Mouse (Mus musculus): ENCODE measurements around the gene Arid3b. TPM values are rescaled to one million over a fixed set of nuclear protein-coding genes. Genes with fewer than 3 reads are reported as not detected.
A peak's percentile ranks its signal among the peaks of the same experiment; 100 is the strongest.

Arid3b gene
- total RNA-seq, 1 experiment, result 23.4 TPM

GRCm38 (mm10) chr9:57831267-57832082 is 5.1 kb downstream of the Arid3b start:
- TF ChIP-seq ZNF384 (IDR thresholded peaks at IDR 0.05; ENCODE audit: low read depth, low read length) (no peak), CHD2 (IDR thresholded peaks at IDR 0.05; ENCODE audit: low read depth, low read length) (no peak), MAFK (IDR thresholded peaks at IDR 0.05; ENCODE audit: insufficient read depth, low read depth, low read length) (peak; percentile 84)
- H3K27ac ChIP-seq (ENCODE audit: insufficient read depth, low read depth, low read length, poor library complexity, severe bottlenecking), result peak overlapping the region; percentile 37; the same call in 1 of the 2 replicates
- H3K9ac ChIP-seq (ENCODE audit: insufficient read depth, low read depth, low read length, poor library complexity, severe bottlenecking), result peak overlapping the region; percentile 62
- H3K4me3 ChIP-seq (ENCODE audit: insufficient read depth in 1 of 2, low read depth in 1 of 2, low read length in 2 of 2, poor library complexity in 1 of 2, severe bottlenecking in 1 of 2), result peak overlapping the region; percentile 49 to 50
- no peak for DNase-seq (ENCODE audit: low read depth, low spot score)
- peaks cover 10% of the 10 kb centered on the region for H3K36me3 ChIP-seq (ENCODE audit: control insufficient read depth, insufficient read depth, low read length, poor library complexity, severe bottlenecking)
- in situ Hi-C loops (cut with MboI; ENCODE audit: low sequenced_read_pairs in 2 of 2, unreplicated experiment in 2 of 2), result no loop called here
- peaks cover 18 to 27% of the 10 kb centered on the region in 2 experiments for H3K4me1 ChIP-seq (ENCODE audit: control insufficient read depth in 2 of 2, insufficient read depth in 2 of 2, low read length in 2 of 2, poor library complexity in 1 of 2)
- H3K9me3 ChIP-seq (ENCODE audit: control insufficient read depth, insufficient read depth, low read depth, low read length), result no peaks in the 10 kb centered on the region

- peak overlapping the region; percentile 14 to 50; a peak in 2 of 4 replicates for H3K4me3 ChIP-seq (ENCODE audit: insufficient read depth in 1 of 2, low read depth in 1 of 2, low read length in 2 of 2, poor library complexity in 1 of 2, severe bottlenecking in 1 of 2)
- peaks cover 14% of the 10 kb centered on the region for H3K36me3 ChIP-seq (ENCODE audit: control insufficient read depth, insufficient read depth, low read length, poor library complexity, severe bottlenecking)
- H3K9me3 ChIP-seq (ENCODE audit: control insufficient read depth, insufficient read depth, low read depth, low read length), result no peaks in the 10 kb centered on the region
- peak; percentile 78 for DNase-seq (ENCODE audit: low read depth, low spot score)
- H3K9ac ChIP-seq (ENCODE audit: insufficient read depth, low read depth, low read length, poor library complexity, severe bottlenecking), result peak overlapping the region; percentile 66; the same call in 1 of the 2 replicates
- in situ Hi-C loops (cut with MboI; ENCODE audit: low sequenced_read_pairs in 2 of 2, unreplicated experiment in 2 of 2), result no loop called here
- H3K27ac ChIP-seq (ENCODE audit: insufficient read depth, low read depth, low read length, poor library complexity, severe bottlenecking), result peak overlapping the region; percentile 86
- no peak for TF ChIP-seq MAFK (IDR thresholded peaks at IDR 0.05; ENCODE audit: insufficient read depth, low read depth, low read length)
- peak; percentile 40; the same call in 1 of the 2 replicates for TF ChIP-seq CHD2 (IDR thresholded peaks at IDR 0.05; ENCODE audit: low read depth, low read length)
- no peak for TF ChIP-seq ZNF384 (IDR thresholded peaks at IDR 0.05; ENCODE audit: low read depth, low read length)
- TF ChIP-seq ZC3H11A (IDR thresholded peaks at IDR 0.05; ENCODE audit: borderline replicate concordance, low read depth, low read length), result no peak
- H3K4me1 ChIP-seq (ENCODE audit: control insufficient read depth in 2 of 2, insufficient read depth in 2 of 2, low read length in 2 of 2, poor library complexity in 1 of 2), result peaks cover 13 to 25% of the 10 kb centered on the region in 2 experiments
These were observed 6.6 kb downstream of the Arid3b start for GRCm38 (mm10) chr9:57829812-57830557.

DNA sequence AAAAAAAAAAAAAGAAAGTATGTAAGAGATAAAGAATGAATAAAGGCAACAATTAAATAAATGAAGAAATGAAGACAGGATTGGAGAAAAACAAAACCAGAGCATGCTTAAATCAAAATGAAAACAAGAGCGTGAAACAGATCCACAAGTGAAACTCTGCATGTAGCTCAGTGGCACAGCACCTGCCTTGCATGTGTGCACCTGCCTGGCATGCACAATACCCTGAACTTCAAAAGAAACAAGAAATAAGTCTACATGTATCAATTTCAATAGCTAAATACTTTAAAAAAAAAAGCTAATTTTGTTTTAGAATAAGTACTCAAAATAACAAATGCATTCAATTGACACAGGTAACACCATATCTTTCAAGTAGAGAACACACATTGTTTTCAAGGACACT is 13.2 kb downstream of the Arid3b start:
- H3K27ac ChIP-seq (ENCODE audit: insufficient read depth, low read depth, low read length, poor library complexity, severe bottlenecking), result no peak overlapping the region
- H3K4me3 ChIP-seq (ENCODE audit: insufficient read depth in 1 of 2, low read depth in 1 of 2, low read length in 2 of 2, poor library complexity in 1 of 2, severe bottlenecking in 1 of 2), result no peak overlapping the region
- no peaks in the 10 kb centered on the region for H3K9me3 ChIP-seq (ENCODE audit: control insufficient read depth, insufficient read depth, low read depth, low read length)
- in situ Hi-C loops (cut with MboI; ENCODE audit: low sequenced_read_pairs in 2 of 2, unreplicated experiment in 2 of 2), result no loop called here
- peaks cover 9% of the 10 kb centered on the region; the same call in 1 of the 2 replicates for H3K36me3 ChIP-seq (ENCODE audit: control insufficient read depth, insufficient read depth, low read length, poor library complexity, severe bottlenecking)
- H3K4me1 ChIP-seq (ENCODE audit: control insufficient read depth in 2 of 2, insufficient read depth in 2 of 2, low read length in 2 of 2, poor library complexity in 1 of 2), result peaks cover 0 to 14% of the 10 kb centered on the region in 2 experiments; a peak in 2 of 4 replicates
- no peak for DNase-seq (ENCODE audit: low read depth, low spot score)
- no peak overlapping the region for H3K9ac ChIP-seq (ENCODE audit: insufficient read depth, low read depth, low read length, poor library complexity, severe bottlenecking)
- TF ChIP-seq HCFC1 (IDR thresholded peaks at IDR 0.05; ENCODE audit: borderline replicate concordance, insufficient read depth, low read length) (no peak), ZNF384 (IDR thresholded peaks at IDR 0.05; ENCODE audit: low read depth, low read length) (no peak), MAFK (IDR thresholded peaks at IDR 0.05; ENCODE audit: insufficient read depth, low read depth, low read length) (no peak), ZC3H11A (IDR thresholded peaks at IDR 0.05; ENCODE audit: borderline replicate concordance, low read depth, low read length) (no peak), CHD2 (IDR thresholded peaks at IDR 0.05; ENCODE audit: low read depth, low read length) (no peak)

- no peak overlapping the region for H3K4me3 ChIP-seq (ENCODE audit: insufficient read depth in 1 of 2, low read depth in 1 of 2, low read length in 2 of 2, poor library complexity in 1 of 2, severe bottlenecking in 1 of 2)
- peaks cover 3 to 14% of the 10 kb centered on the region in 2 experiments for H3K4me1 ChIP-seq (ENCODE audit: control insufficient read depth in 2 of 2, insufficient read depth in 2 of 2, low read length in 2 of 2, poor library complexity in 1 of 2)
- H3K27ac ChIP-seq (ENCODE audit: insufficient read depth, low read depth, low read length, poor library complexity, severe bottlenecking), result no peak overlapping the region
- TF ChIP-seq ZC3H11A (IDR thresholded peaks at IDR 0.05; ENCODE audit: borderline replicate concordance, low read depth, low read length) (no peak), MAFK (IDR thresholded peaks at IDR 0.05; ENCODE audit: insufficient read depth, low read depth, low read length) (no peak), HCFC1 (IDR thresholded peaks at IDR 0.05; ENCODE audit: borderline replicate concordance, insufficient read depth, low read length) (no peak), ZNF384 (IDR thresholded peaks at IDR 0.05; ENCODE audit: low read depth, low read length) (no peak), CHD2 (IDR thresholded peaks at IDR 0.05; ENCODE audit: low read depth, low read length) (no peak)
- in situ Hi-C loops (cut with MboI; ENCODE audit: low sequenced_read_pairs in 2 of 2, unreplicated experiment in 2 of 2), result no loop called here
- H3K9me3 ChIP-seq (ENCODE audit: control insufficient read depth, insufficient read depth, low read depth, low read length), result no peaks in the 10 kb centered on the region
- peaks cover 9% of the 10 kb centered on the region; the same call in 1 of the 2 replicates for H3K36me3 ChIP-seq (ENCODE audit: control insufficient read depth, insufficient read depth, low read length, poor library complexity, severe bottlenecking)
- H3K9ac ChIP-seq (ENCODE audit: insufficient read depth, low read depth, low read length, poor library complexity, severe bottlenecking), result no peak overlapping the region
- DNase-seq (ENCODE audit: low read depth, low spot score), result no peak
These were observed 13.8 kb downstream of the Arid3b start for GRCm38 (mm10) chr9:57822812-57823211.
